38 mouse cellular contexts compared by ENCODE assay signal in genomic region chr5:120798147-120798546, GRCm38 (mm10). TPM values are rescaled to one million over a fixed set of nuclear protein-coding genes. Genes with fewer than 3 reads are reported as not detected.
"Had no signal": no experiment of that assay in that cellular context is flagged by ENCODE, and none has a peak within 500 bp of the region (broad histone marks: within the 10 kb centered on the region; RNA-seq: fewer than 3 reads in every experiment).

No protein-coding gene starts in this region.

RNA-seq across cellular contexts. Expression of gene Oas1e, which starts 2.8 kb away (rescaled TPM):
- total RNA-seq: left cerebral cortex, adult 2 months; left cerebral cortex, adult 8-10 months; left cerebral cortex, postnatal 10 days; left cerebral cortex, postnatal 14 days; left cerebral cortex, postnatal 25 days; left cerebral cortex, postnatal 36 days; left cerebral cortex, postnatal 4 days; liver, adult 2 months; megakaryocyte, adult 5-6 weeks; monocyte, adult 5-6 weeks had no signal
- polyA plus RNA-seq: limb, embryonic 10.5 days; limb, embryonic 11.5 days; limb, embryonic 12.5 days; limb, embryonic 13.5 days; limb, embryonic 14.5 days; limb, embryonic 15.5 days; liver, adult 2 months; liver, embryonic 11.5 days; liver, embryonic 12.5 days; liver, embryonic 13.5 days; liver, embryonic 14.5 days; liver, embryonic 15.5 days; lung, adult 2 months; lung, embryonic 14.5 days; lung, embryonic 15.5 days; lung, embryonic 16.5 days; macrophage; midbrain, embryonic 10.5 days; midbrain, embryonic 12.5 days; myocyte; neural tube, embryonic 11.5 days; neural tube, embryonic 12.5 days had no signal

RNA-seq across cellular contexts. Expression of gene Oas3, which starts 20.7 kb away (rescaled TPM):
- total RNA-seq: left cerebral cortex, adult 2 months; left cerebral cortex, adult 8-10 months; left cerebral cortex, postnatal 14 days; left cerebral cortex, postnatal 25 days; left cerebral cortex, postnatal 36 days had no signal
- polyA plus RNA-seq: limb, embryonic 12.5 days; neural tube, embryonic 11.5 days had no signal

RNA-seq across cellular contexts. Expression of gene Oas2, which starts 48.5 kb away (rescaled TPM):
- total RNA-seq: left cerebral cortex, postnatal 4 days had no signal
- polyA plus RNA-seq: limb, embryonic 10.5 days; midbrain, embryonic 10.5 days; myocyte; neural tube, embryonic 11.5 days had no signal

RNA-seq across cellular contexts. Expression of gene Oas1f, which starts 49.0 kb away (rescaled TPM):
- total RNA-seq: left cerebral cortex, adult 2 months; left cerebral cortex, adult 8-10 months; left cerebral cortex, postnatal 10 days; left cerebral cortex, postnatal 14 days; left cerebral cortex, postnatal 25 days; left cerebral cortex, postnatal 36 days; left cerebral cortex, postnatal 4 days; liver, adult 2 months; megakaryocyte, adult 5-6 weeks; midbrain, postnatal 0 days; monocyte, adult 5-6 weeks had no signal
- polyA plus RNA-seq: limb, embryonic 10.5 days; limb, embryonic 11.5 days; limb, embryonic 12.5 days; limb, embryonic 13.5 days; limb, embryonic 14.5 days; liver, adult 2 months; liver, embryonic 11.5 days; liver, embryonic 12.5 days; liver, embryonic 13.5 days; liver, embryonic 14.5 days; liver, embryonic 15.5 days; liver, embryonic 16.5 days; lung, adult 2 months; lung, embryonic 14.5 days; lung, embryonic 15.5 days; lung, embryonic 16.5 days; lung, postnatal 0 days; macrophage; midbrain, embryonic 10.5 days; midbrain, embryonic 12.5 days; midbrain, embryonic 13.5 days; midbrain, embryonic 14.5 days; midbrain, embryonic 15.5 days; midbrain, embryonic 16.5 days; midbrain, postnatal 0 days; myocyte; neural tube, embryonic 11.5 days; neural tube, embryonic 12.5 days had no signal
